Mouse (Mus musculus) gastrocnemius, postnatal 36 days (tissue): ENCODE results near the gene Casp2. TPM values are rescaled to one million over a fixed set of nuclear protein-coding genes. Genes with fewer than 3 reads are reported as not detected.

Experiments used
- DNase-seq, 2 experiments: peaks; one replicate each; pipeline ENCODE4 v3.0.0; 2022
- intact Hi-C: fragments of 180-260 bp; cut with DNase I; formaldehyde crosslinking; loops from one replicate; pipeline ENCODE4 v1.15.1; 2025
- long read RNA-seq, 2 experiments: library from polyadenylated mRNA; stranded (forward); transcript quantifications; one replicate each; pipeline ENCODE4 v2.0.0; 2021
- total RNA-seq, 2 experiments: library from RNA; stranded (reverse); gene quantifications; 2 replicates each; pipeline ENCODE4 v1.2.3; 2021

Casp2 gene
- total RNA-seq, result 1 to 10 TPM; 5.3 to 5.5 TPM
- long read RNA-seq, experiment 1, result 0 reads
- long read RNA-seq, experiment 2, partial matches to known transcripts, result 0 of 4 reads
- long read RNA-seq, experiment 2, other reads (novel, unspliced or antisense), result 2 of 4 reads

GRCm38 (mm10) chr6:42264626-42265312 is at the start of gene Casp2:
TSS of gene Casp2 (plus strand) at chr6:42264985.
- intact Hi-C loops, result no loop called here
- DNase-seq, result peak; percentile 96 to 98

- intact Hi-C loops, result no loop called here
- DNase-seq, result no peak
Measured at GRCm38 (mm10) chr6:42215028-42215427, 49.8 kb upstream of the Casp2 start, which contains the start of gene Tas2r144. TSS of gene Tas2r144 (plus strand) at chr6:42215328.

- intact Hi-C loops, result no loop called here
Measured at GRCm38 (mm10) chr6:42222286-42222685, 42.5 kb upstream of the Casp2 start.

GRCm38 (mm10) chr6:42225046-42225445 is 39.7 kb upstream of the Casp2 start:
- intact Hi-C loops, result loop anchor here (5.0 kb wide), 2 partner anchors 102 to 157 kb away; no protein-coding TSS in a partner anchor
- no peak for DNase-seq

More at GRCm38 (mm10) chr6:42222286-42222685, 42.5 kb upstream of the Casp2 start:
- no peak for DNase-seq

- DNase-seq, result peak; percentile 33 to 44
- intact Hi-C loops, result loop anchor here (1.0 to 5.0 kb wide), 5 partner anchors 29 to 355 kb away; no protein-coding TSS in a partner anchor
Measured at GRCm38 (mm10) chr6:42227240-42228101, 37.3 kb upstream of the Casp2 start.

GRCm38 (mm10) chr6:42229610-42230009 is 35.2 kb upstream of the Casp2 start:
- intact Hi-C loops, result loop anchor here (5.0 kb wide), 2 partner anchors 98 to 153 kb away; no protein-coding TSS in a partner anchor
- no peak for DNase-seq

GRCm38 (mm10) chr6:42231191-42231590 is 33.6 kb upstream of the Casp2 start:
- DNase-seq, result no peak
- intact Hi-C loops, result no loop called here

- intact Hi-C loops, result no loop called here
Measured at GRCm38 (mm10) chr6:42237276-42237805, 27.4 kb upstream of the Casp2 start.

GRCm38 (mm10) chr6:42241311-42242045 is 23.3 kb upstream of the Casp2 start:
- intact Hi-C loops, result no loop called here

More at GRCm38 (mm10) chr6:42237276-42237805, 27.4 kb upstream of the Casp2 start:
- DNase-seq, result no peak

GRCm38 (mm10) chr6:42245711-42246353 is 19.0 kb upstream of the Casp2 start, which contains the start of gene Gstk1:
TSS of gene Gstk1 (plus strand) at chr6:42245935.
- intact Hi-C loops, result no loop called here
- peak; percentile 61 to 68 for DNase-seq

More at GRCm38 (mm10) chr6:42241311-42242045, 23.3 kb upstream of the Casp2 start:
- no peak for DNase-seq

GRCm38 (mm10) chr6:42247173-42247572 is 17.6 kb upstream of the Casp2 start:
- DNase-seq, result no peak
- intact Hi-C loops, result no loop called here

- no peak for DNase-seq
- intact Hi-C loops, result no loop called here
Measured at GRCm38 (mm10) chr6:42247981-42248380, 16.8 kb upstream of the Casp2 start.

- no peak for DNase-seq
- intact Hi-C loops, result no loop called here
Measured at GRCm38 (mm10) chr6:42251791-42252190, 13.0 kb upstream of the Casp2 start.

GRCm38 (mm10) chr6:42253103-42253502 is 11.7 kb upstream of the Casp2 start:
- DNase-seq, result no peak
- intact Hi-C loops, result no loop called here

- intact Hi-C loops, result loop anchor here (2.0 kb wide), 1 partner anchor 31 kb away; no protein-coding TSS in a partner anchor
- DNase-seq, result peak in 1 of 2 experiments; percentile 30
Measured at GRCm38 (mm10) chr6:42257303-42257863, 7.4 kb upstream of the Casp2 start.

- DNase-seq, result no peak
- intact Hi-C loops, result no loop called here
Measured at GRCm38 (mm10) chr6:42260430-42260829, 4.4 kb upstream of the Casp2 start.

GRCm38 (mm10) chr6:42261524-42262170 is 3.1 kb upstream of the Casp2 start, which contains the start of gene Tmem139:
TSS of gene Tmem139 (plus strand) at chr6:42261970.
- DNase-seq, result no peak
- intact Hi-C loops, result loop anchor here (1.0 kb wide), 1 partner anchor 34 kb away; no protein-coding TSS in a partner anchor
